Mouse (Mus musculus) testis, adult 2 months (tissue): ENCODE data around the gene Lhb.

Experiments used
- CTCF ChIP-seq: fragments of 200-500 bp; IDR thresholded peaks from 2 replicates; pipeline ENCODE4 v1.5.1; 2012; ENCODE audit warnings: low read depth, mild to moderate bottlenecking, inconsistent platforms, low read length, moderate library complexity; ENCODE audit not compliant: control insufficient read depth, insufficient read depth, insufficient replicate concordance
- POLR2A ChIP-seq: fragments of 200-500 bp; IDR thresholded peaks from 2 replicates; pipeline ENCODE4 v1.6.1; 2012; ENCODE audit warnings: low read depth, mild to moderate bottlenecking, inconsistent platforms, low read length, moderate library complexity; ENCODE audit not compliant: control insufficient read depth

DNA sequence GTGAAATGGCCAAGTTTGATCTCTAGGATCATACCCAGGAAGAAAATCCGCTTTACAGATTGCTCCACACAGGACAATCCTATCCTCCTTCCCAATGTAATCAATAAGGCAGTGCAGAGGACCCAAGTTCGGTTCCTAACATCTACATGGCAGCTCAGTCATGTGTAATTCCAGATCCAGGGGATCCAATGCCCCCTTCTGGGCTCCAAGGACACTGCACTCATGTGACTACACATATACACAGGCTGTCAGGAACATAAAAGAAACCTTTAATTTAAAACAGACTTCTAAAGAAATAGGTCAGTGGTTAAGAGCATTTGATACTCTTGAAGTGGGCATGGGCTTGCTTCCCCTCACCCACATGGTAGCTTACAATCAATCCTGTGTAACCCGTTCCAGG lies 34.5 kb upstream of the Lhb start:
- TF ChIP-seq CTCF (no peak), POLR2A (no peak)
